Mouse (Mus musculus): Measurements from ENCODE around the gene Arhgap33. TPM values are rescaled to one million over a fixed set of nuclear protein-coding genes. Genes with fewer than 3 reads are reported as not detected.

Gene Arhgap33
- polyA plus RNA-seq, 1 experiment from 2014 or later: 10.1 TPM

Small RNA genes lying within 50 kb of the gene (microRNA-seq; reads per million reads assigned to microRNA genes)
- gene Gm38670: 0.94 reads per million

Other genes starting within 250 kb of the Arhgap33 start
- gene Clip3, start 243.3 kb downstream of the Arhgap33 start, polyA plus RNA-seq (2016; fragmentation: Nextera tagmentation; extraction: Ambion mirVana): 17.2 and 20.2 TPM in 2 replicates
- 56.8 and 59.0 TPM in 2 replicates for gene Alkbh6, start 226.3 kb downstream of the Arhgap33 start, polyA plus RNA-seq (2016; fragmentation: Nextera tagmentation; extraction: Ambion mirVana)
- gene Syne4, start 220.3 kb downstream of the Arhgap33 start, polyA plus RNA-seq (2016; fragmentation: Nextera tagmentation; extraction: Ambion mirVana): 18.4 and 19.5 TPM in 2 replicates
- 1.7 and 2.9 TPM in 2 replicates for gene E130208F15Rik, start 213.3 kb downstream of the Arhgap33 start, polyA plus RNA-seq (2016; fragmentation: Nextera tagmentation; extraction: Ambion mirVana)
- gene Sdhaf1, start 211.2 kb downstream of the Arhgap33 start, polyA plus RNA-seq (2016; fragmentation: Nextera tagmentation; extraction: Ambion mirVana): 16.7 and 17.0 TPM in 2 replicates
- gene Lrfn3, start 172.3 kb downstream of the Arhgap33 start, polyA plus RNA-seq (2016; fragmentation: Nextera tagmentation; extraction: Ambion mirVana): 2.3 and 2.8 TPM in 2 replicates
- gene Tyrobp, start 121.3 kb downstream of the Arhgap33 start, polyA plus RNA-seq (2016; fragmentation: Nextera tagmentation; extraction: Ambion mirVana): 9.5 and 9.8 TPM in 2 replicates
- gene Hcst, start 115.2 kb downstream of the Arhgap33 start, polyA plus RNA-seq (2016; fragmentation: Nextera tagmentation; extraction: Ambion mirVana): 1.1 TPM in 1 of 2 replicates, not detected in the other
- gene Nfkbid, start 113.3 kb downstream of the Arhgap33 start, polyA plus RNA-seq (2016; fragmentation: Nextera tagmentation; extraction: Ambion mirVana): 0.95 and 1.3 TPM in 2 replicates
- gene Aplp1, start 89.5 kb downstream of the Arhgap33 start, polyA plus RNA-seq (2016; fragmentation: Nextera tagmentation; extraction: Ambion mirVana): 41.6 and 43.4 TPM in 2 replicates
- gene Kirrel2, start 77.4 kb downstream of the Arhgap33 start, polyA plus RNA-seq (2016; fragmentation: Nextera tagmentation; extraction: Ambion mirVana): 1.1 and 1.3 TPM in 2 replicates
- gene Nphs1, start 76.7 kb downstream of the Arhgap33 start, polyA plus RNA-seq (2016; fragmentation: Nextera tagmentation; extraction: Ambion mirVana): 0.06 and 0.23 TPM in 2 replicates
- gene Prodh2, start 41.4 kb downstream of the Arhgap33 start, polyA plus RNA-seq (2016; fragmentation: Nextera tagmentation; extraction: Ambion mirVana): 1.00 TPM in 1 of 2 replicates, not detected in the other
- 30.5 and 31.6 TPM in 2 replicates for gene Hspb6, start 17.1 kb upstream of the Arhgap33 start, polyA plus RNA-seq (2016; fragmentation: Nextera tagmentation; extraction: Ambion mirVana)
- 9.3 and 12.7 TPM in 2 replicates for gene Proser3, start 17.2 kb upstream of the Arhgap33 start, polyA plus RNA-seq (2016; fragmentation: Nextera tagmentation; extraction: Ambion mirVana)
- 31.1 and 34.8 TPM in 2 replicates for gene Lin37, start 24.8 kb upstream of the Arhgap33 start, polyA plus RNA-seq (2016; fragmentation: Nextera tagmentation; extraction: Ambion mirVana)
- gene U2af1l4, start 28.2 kb upstream of the Arhgap33 start, polyA plus RNA-seq (2016; fragmentation: Nextera tagmentation; extraction: Ambion mirVana): 82.4 and 88.8 TPM in 2 replicates
- gene Gm49396, start 28.3 kb upstream of the Arhgap33 start, polyA plus RNA-seq (2016; fragmentation: Nextera tagmentation; extraction: Ambion mirVana): 10.5 and 10.6 TPM in 2 replicates
- 115 and 124 TPM in 2 replicates for gene Psenen, start 28.6 kb upstream of the Arhgap33 start, polyA plus RNA-seq (2016; fragmentation: Nextera tagmentation; extraction: Ambion mirVana)
- 2.7 and 3.7 TPM in 2 replicates for gene Igflr1, start 30.4 kb upstream of the Arhgap33 start, polyA plus RNA-seq (2016; fragmentation: Nextera tagmentation; extraction: Ambion mirVana)
- 4.9 and 5.1 TPM in 2 replicates for gene Kmt2b, start 53.7 kb upstream of the Arhgap33 start, polyA plus RNA-seq (2016; fragmentation: Nextera tagmentation; extraction: Ambion mirVana)
- 0.09 and 0.44 TPM in 2 replicates for gene Zbtb32, start 63.8 kb upstream of the Arhgap33 start, polyA plus RNA-seq (2016; fragmentation: Nextera tagmentation; extraction: Ambion mirVana)
- 0.44 and 2.5 TPM in 2 replicates for gene Upk1a, start 77.8 kb upstream of the Arhgap33 start, polyA plus RNA-seq (2016; fragmentation: Nextera tagmentation; extraction: Ambion mirVana)
- gene Cox6b1, start 91.1 kb upstream of the Arhgap33 start, polyA plus RNA-seq (2016; fragmentation: Nextera tagmentation; extraction: Ambion mirVana): 1,789 and 1,831 TPM in 2 replicates
- 1.1 and 1.4 TPM in 2 replicates for gene Etv2, start 100.8 kb upstream of the Arhgap33 start, polyA plus RNA-seq (2016; fragmentation: Nextera tagmentation; extraction: Ambion mirVana)
- 96.5 and 103 TPM in 2 replicates for gene Rbm42, start 115.3 kb upstream of the Arhgap33 start, polyA plus RNA-seq (2016; fragmentation: Nextera tagmentation; extraction: Ambion mirVana)
- gene Haus5, start 129.9 kb upstream of the Arhgap33 start, polyA plus RNA-seq (2016; fragmentation: Nextera tagmentation; extraction: Ambion mirVana): 35.4 and 36.3 TPM in 2 replicates
- not detected in 2 replicates for gene Pmis2, start 136.5 kb upstream of the Arhgap33 start, polyA plus RNA-seq (2016; fragmentation: Nextera tagmentation; extraction: Ambion mirVana)
- 1.2 and 1.5 TPM in 2 replicates for gene 2200002J24Rik, start 163.9 kb upstream of the Arhgap33 start, polyA plus RNA-seq (2016; fragmentation: Nextera tagmentation; extraction: Ambion mirVana)
- 0.78 and 0.98 TPM in 2 replicates for gene Atp4a, start 177.1 kb upstream of the Arhgap33 start, polyA plus RNA-seq (2016; fragmentation: Nextera tagmentation; extraction: Ambion mirVana)
- gene Tmem147, start 194.5 kb upstream of the Arhgap33 start, polyA plus RNA-seq (2016; fragmentation: Nextera tagmentation; extraction: Ambion mirVana): 158 and 165 TPM in 2 replicates
- not detected in 2 replicates for gene Gapdhs, start 208.6 kb upstream of the Arhgap33 start, polyA plus RNA-seq (2016; fragmentation: Nextera tagmentation; extraction: Ambion mirVana)
- 0.58 and 0.72 TPM in 2 replicates for gene Sbsn, start 216.4 kb upstream of the Arhgap33 start, polyA plus RNA-seq (2016; fragmentation: Nextera tagmentation; extraction: Ambion mirVana)
- gene Dmkn, start 228.7 kb upstream of the Arhgap33 start, polyA plus RNA-seq (2016; fragmentation: Nextera tagmentation; extraction: Ambion mirVana): 1.1 TPM in 2 replicates